Mouse (Mus musculus): Measurements from ENCODE around the gene Olfr1218. TPM values are rescaled to one million over a fixed set of nuclear protein-coding genes. Genes with fewer than 3 reads are reported as not detected.

The Olfr1218 gene
- polyA plus RNA-seq, 1 experiment from 2014 or later = not detected

- no peaks in the 10 kb centered on the region for H3K27me3 ChIP-seq (replicated peaks; ENCODE audit: insufficient read depth, low read length)
- ATAC-seq = no peak
- WGBS = 64% methylated on average over 1 of the region's 1 CpGs
- H3K4me1 ChIP-seq (ENCODE audit: insufficient read depth, low read depth, low read length) = no peaks in the 10 kb centered on the region
- no peak within 1 kb of the TSS for H3K4me3 ChIP-seq (ENCODE audit: low read depth, low read length)
- H3K9ac ChIP-seq (replicated peaks; ENCODE audit: low read depth) = no peak within 1 kb of the TSS
- H3K36me3 ChIP-seq (ENCODE audit: insufficient read depth, low read length) = no peaks in the 10 kb centered on the region
- no peak for DNase-seq (ENCODE audit: low spot score)
- no peak for TF ChIP-seq EP300 (IDR thresholded peaks at IDR 0.05)
- no peak for TF ChIP-seq CTCF (IDR thresholded peaks at IDR 0.05)
- no peak within 1 kb of the TSS for H3K4me2 ChIP-seq (replicated peaks; ENCODE audit: low read depth, low read length)
- H3K27ac ChIP-seq (ENCODE audit: low read length) = no peak within 1 kb of the TSS
- no peaks in the 10 kb centered on the region for H3K9me3 ChIP-seq (ENCODE audit: low read length)
Measured at GRCm38 (mm10) chr2:89018240-89018639, 42.7 kb downstream of the Olfr1218 start, which contains the start of gene Olfr1216. Gene Olfr1216 (minus strand): TSS chr2:89018340.

DNA sequence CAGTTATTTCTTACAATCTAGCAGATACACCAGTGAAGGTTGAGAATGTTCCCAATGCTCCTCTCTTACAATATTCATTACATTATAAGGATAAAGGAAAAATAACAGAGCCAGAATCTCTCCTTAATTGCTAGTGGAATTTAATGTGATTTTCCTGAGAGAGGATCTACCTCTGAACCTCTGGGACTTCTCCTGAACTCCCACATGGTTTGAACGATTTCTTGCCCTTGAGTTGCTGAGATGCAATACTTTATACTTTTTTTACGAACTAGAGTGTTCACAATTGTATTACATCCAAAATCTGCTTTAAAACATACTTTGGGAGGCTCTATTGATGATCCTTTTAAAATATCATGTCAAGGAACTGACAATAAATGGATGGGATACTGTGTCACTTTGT lies 54.1 kb downstream of the Olfr1218 start, which contains the start of gene Olfr1215:
Gene Olfr1215, minus strand, starts transcription at position 101 of the 400 bp plus-strand sequence.
- Histone ChIP-seq H3K27ac (ENCODE audit: low read length) (no peak within 1 kb of the TSS), H3K27me3 (replicated peaks; ENCODE audit: insufficient read depth, low read length) (no peaks in the 10 kb centered on the region), H3K4me3 (ENCODE audit: low read depth, low read length) (no peak within 1 kb of the TSS), H3K9me3 (ENCODE audit: low read length) (no peaks in the 10 kb centered on the region), H3K4me2 (replicated peaks; ENCODE audit: low read depth, low read length) (no peak within 1 kb of the TSS), H3K4me1 (ENCODE audit: insufficient read depth, low read depth, low read length) (no peaks in the 10 kb centered on the region), H3K9ac (replicated peaks; ENCODE audit: low read depth) (no peak within 1 kb of the TSS), H3K36me3 (ENCODE audit: insufficient read depth, low read length) (no peaks in the 10 kb centered on the region)
- DNase-seq (ENCODE audit: low spot score) (no peak), ATAC-seq (no peak)
- WGBS = 38% methylated on average over 2 of the region's 2 CpGs
- TF ChIP-seq CTCF (IDR thresholded peaks at IDR 0.05) (no peak), EP300 (IDR thresholded peaks at IDR 0.05) (no peak)

Other genes with a start within 250 kb of the Olfr1218 start
- not detected in 2 replicates for gene Olfr1202, start 246.7 kb downstream of the Olfr1218 start, polyA plus RNA-seq (2015; fragmentation: Nextera tagmentation; extraction: Ambion mirVana)
- gene Olfr1205, start 231.4 kb downstream of the Olfr1218 start, polyA plus RNA-seq (2015; fragmentation: Nextera tagmentation; extraction: Ambion mirVana) = not detected in 2 replicates
- gene Olfr1204, start 211.9 kb downstream of the Olfr1218 start, polyA plus RNA-seq (2015; fragmentation: Nextera tagmentation; extraction: Ambion mirVana) = not detected in 2 replicates
- not detected in 2 replicates for gene Olfr1206, start 198.0 kb downstream of the Olfr1218 start, polyA plus RNA-seq (2015; fragmentation: Nextera tagmentation; extraction: Ambion mirVana)
- gene Olfr1208, start 158.9 kb downstream of the Olfr1218 start, polyA plus RNA-seq (2015; fragmentation: Nextera tagmentation; extraction: Ambion mirVana) = not detected in 2 replicates
- not detected in 2 replicates for gene Olfr1209, start 146.0 kb downstream of the Olfr1218 start, polyA plus RNA-seq (2015; fragmentation: Nextera tagmentation; extraction: Ambion mirVana)
- gene Olfr1211, start 123.1 kb downstream of the Olfr1218 start, polyA plus RNA-seq (2015; fragmentation: Nextera tagmentation; extraction: Ambion mirVana) = not detected in 2 replicates
- gene Olfr1212, start 107.2 kb downstream of the Olfr1218 start, polyA plus RNA-seq (2015; fragmentation: Nextera tagmentation; extraction: Ambion mirVana) = not detected in 2 replicates
- not detected in 2 replicates for gene Gm13762, start 80.9 kb downstream of the Olfr1218 start, polyA plus RNA-seq (2015; fragmentation: Nextera tagmentation; extraction: Ambion mirVana)
- gene Olfr1214, start 68.5 kb downstream of the Olfr1218 start, polyA plus RNA-seq (2015; fragmentation: Nextera tagmentation; extraction: Ambion mirVana) = not detected in 2 replicates
- gene Olfr1215, start 54.2 kb downstream of the Olfr1218 start, polyA plus RNA-seq (2015; fragmentation: Nextera tagmentation; extraction: Ambion mirVana) = not detected in 2 replicates
- gene Olfr1216, start 42.8 kb downstream of the Olfr1218 start, polyA plus RNA-seq (2015; fragmentation: Nextera tagmentation; extraction: Ambion mirVana) = not detected in 2 replicates
- not detected in 2 replicates for gene Olfr1217, start 29.1 kb downstream of the Olfr1218 start, polyA plus RNA-seq (2015; fragmentation: Nextera tagmentation; extraction: Ambion mirVana)
- gene Olfr1219, start 22.3 kb upstream of the Olfr1218 start, polyA plus RNA-seq (2015; fragmentation: Nextera tagmentation; extraction: Ambion mirVana) = not detected in 2 replicates
- gene Olfr1220, start 45.6 kb upstream of the Olfr1218 start, polyA plus RNA-seq (2015; fragmentation: Nextera tagmentation; extraction: Ambion mirVana) = not detected in 2 replicates
- not detected in 2 replicates for gene Olfr1221, start 56.1 kb upstream of the Olfr1218 start, polyA plus RNA-seq (2015; fragmentation: Nextera tagmentation; extraction: Ambion mirVana)
- not detected in 2 replicates for gene Olfr1222, start 71.9 kb upstream of the Olfr1218 start, polyA plus RNA-seq (2015; fragmentation: Nextera tagmentation; extraction: Ambion mirVana)
- not detected in 2 replicates for gene Olfr1223, start 90.4 kb upstream of the Olfr1218 start, polyA plus RNA-seq (2015; fragmentation: Nextera tagmentation; extraction: Ambion mirVana)
- gene Olfr1224-ps1, start 102.9 kb upstream of the Olfr1218 start, polyA plus RNA-seq (2015; fragmentation: Nextera tagmentation; extraction: Ambion mirVana) = not detected in 2 replicates
- not detected in 2 replicates for gene Olfr1225, start 113.5 kb upstream of the Olfr1218 start, polyA plus RNA-seq (2015; fragmentation: Nextera tagmentation; extraction: Ambion mirVana)
- not detected in 2 replicates for gene Olfr1226, start 138.9 kb upstream of the Olfr1218 start, polyA plus RNA-seq (2015; fragmentation: Nextera tagmentation; extraction: Ambion mirVana)
- gene Olfr1228, start 192.9 kb upstream of the Olfr1218 start, polyA plus RNA-seq (2015; fragmentation: Nextera tagmentation; extraction: Ambion mirVana) = not detected in 2 replicates
- gene Olfr1229, start 226.8 kb upstream of the Olfr1218 start, polyA plus RNA-seq (2015; fragmentation: Nextera tagmentation; extraction: Ambion mirVana) = not detected in 2 replicates
- gene Olfr1230, start 236.1 kb upstream of the Olfr1218 start, polyA plus RNA-seq (2015; fragmentation: Nextera tagmentation; extraction: Ambion mirVana) = not detected in 2 replicates
- not detected in 2 replicates for gene Olfr1231, start 245.9 kb upstream of the Olfr1218 start, polyA plus RNA-seq (2015; fragmentation: Nextera tagmentation; extraction: Ambion mirVana)